Mouse (Mus musculus): ENCODE measurements at regions not wholly inside any gene's neighbourhood (a gene's known extent, or its start where the extent isn't known, plus 50 kb on each side); places are given as distances from the start of the nearest gene placed in this dataset.

GRCm38 (mm10) chr4:56489361-56489760, 250.5 kb upstream of the Gm26657 start:
- DNase-seq (ENCODE audit: low read depth, low spot score) = no peak

GRCm38 (mm10) chr4:56483708-56484107, 256.2 kb upstream of the Gm26657 start:
- no peak for DNase-seq (ENCODE audit: low read depth, low spot score)

- DNase-seq (ENCODE audit: low read depth, low spot score) = no peak
Measured at GRCm38 (mm10) chr4:56456788-56457187, 283.1 kb upstream of the Gm26657 start.

- no peak for DNase-seq (ENCODE audit: low read depth, low spot score)
Measured at GRCm38 (mm10) chr4:56421575-56421974, 318.3 kb upstream of the Gm26657 start.

- no peak for DNase-seq (ENCODE audit: low read depth, low spot score)
Measured at GRCm38 (mm10) chr4:56419122-56419913, 320.6 kb upstream of the Gm26657 start.

- DNase-seq (ENCODE audit: low read depth, low spot score) = no peak
Measured at GRCm38 (mm10) chr4:56411024-56411636, 328.7 kb upstream of the Gm26657 start.

GRCm38 (mm10) chr4:56393793-56394192, 346.1 kb upstream of the Gm26657 start:
- DNase-seq (ENCODE audit: low read depth, low spot score) = no peak

GRCm38 (mm10) chr4:56387051-56387450, 352.8 kb upstream of the Gm26657 start:
- DNase-seq (ENCODE audit: low read depth, low spot score) = no peak

GRCm38 (mm10) chr4:56375745-56376144, 364.1 kb upstream of the Gm26657 start:
- DNase-seq (ENCODE audit: low read depth, low spot score) = no peak

- no peak for DNase-seq (ENCODE audit: low read depth, low spot score)
Measured at GRCm38 (mm10) chr4:56374466-56374865, 365.4 kb upstream of the Gm26657 start.

- DNase-seq (ENCODE audit: low read depth, low spot score) = no peak
Measured at GRCm38 (mm10) chr4:56373746-56374145, 366.1 kb upstream of the Gm26657 start.

GRCm38 (mm10) chr4:56373167-56373566, 366.7 kb upstream of the Gm26657 start:
- no peak for DNase-seq (ENCODE audit: low read depth, low spot score)

GRCm38 (mm10) chr4:56372711-56373110, 367.2 kb upstream of the Gm26657 start:
- DNase-seq (ENCODE audit: low read depth, low spot score) = no peak

GRCm38 (mm10) chr4:56364594-56364993, 375.3 kb upstream of the Gm26657 start:
- no peak for DNase-seq (ENCODE audit: low read depth, low spot score)

GRCm38 (mm10) chr4:56362121-56362520, 377.7 kb upstream of the Gm26657 start:
- DNase-seq (ENCODE audit: low read depth, low spot score) = no peak

GRCm38 (mm10) chr4:56349216-56349615, 390.7 kb upstream of the Gm26657 start:
- DNase-seq (ENCODE audit: low read depth, low spot score) = no peak

- DNase-seq (ENCODE audit: low read depth, low spot score) = no peak
Measured at GRCm38 (mm10) chr4:56325156-56325555, 414.7 kb upstream of the Gm26657 start.

- DNase-seq (ENCODE audit: low read depth, low spot score) = no peak
Measured at GRCm38 (mm10) chr4:56319134-56319533, 420.7 kb upstream of the Gm26657 start.

- DNase-seq (ENCODE audit: low read depth, low spot score) = no peak
Measured at GRCm38 (mm10) chr4:56305664-56306330, 434.1 kb upstream of the Gm26657 start.

GRCm38 (mm10) chr4:56304275-56304674, 435.6 kb upstream of the Gm26657 start:
- DNase-seq (ENCODE audit: low read depth, low spot score) = no peak

GRCm38 (mm10) chr4:56287980-56288379, 451.9 kb upstream of the Gm26657 start:
- DNase-seq (ENCODE audit: low read depth, low spot score) = no peak

GRCm38 (mm10) chr4:56284490-56284889, 455.4 kb upstream of the Gm26657 start:
- DNase-seq (ENCODE audit: low read depth, low spot score) = no peak

- DNase-seq (ENCODE audit: low read depth, low spot score) = no peak
Measured at GRCm38 (mm10) chr4:56275836-56276235, 464.0 kb upstream of the Gm26657 start.

Data from CD4-positive helper T cell, adult 2 months (primary cell).